Mouse (Mus musculus) adrenal gland, postnatal 4 days (tissue): ENCODE measurements around the gene Cd34. TPM values are rescaled to one million over a fixed set of nuclear protein-coding genes. Genes with fewer than 3 reads are reported as not detected.
A peak's percentile ranks its signal among the peaks of the same experiment; 100 is the strongest.

Experiments
- DNase-seq, 2 experiments: peaks; one replicate each; pipeline ENCODE4 v3.0.0; 2021 to 2022; ENCODE audit warnings: low spot score in 2 of 2, mixed read lengths in 2 of 2
- total RNA-seq, 2 experiments: library from RNA; stranded (reverse); gene quantifications; 2 replicates each; pipeline ENCODE4 v1.2.3; 2021

The Cd34 gene
- total RNA-seq, 2 experiments from 2014 or later: 99.5 to 102 TPM

GRCm38 (mm10) chr1:194962712-194963111, 24.1 kb downstream of the Cd34 start:
- no peak for DNase-seq

GRCm38 (mm10) chr1:194971980-194972379, 33.4 kb downstream of the Cd34 start:
- DNase-seq: no peak

- DNase-seq: peak; percentile 83 to 84
These were observed 37.5 kb downstream of the Cd34 start for GRCm38 (mm10) chr1:194976164-194976516.

- DNase-seq: peak; percentile 38 to 51
These were observed 38.1 kb downstream of the Cd34 start for GRCm38 (mm10) chr1:194976517-194977370.

- no peak for DNase-seq
These were observed 38.7 kb downstream of the Cd34 start for GRCm38 (mm10) chr1:194977371-194977761.

GRCm38 (mm10) chr1:194977946-194978720, 39.5 kb downstream of the Cd34 start:
- DNase-seq: peak in 1 of 2 experiments; percentile 9

GRCm38 (mm10) chr1:194980826-194981435, 42.3 kb downstream of the Cd34 start:
- no peak for DNase-seq

- DNase-seq: no peak
These were observed 44.5 kb downstream of the Cd34 start for GRCm38 (mm10) chr1:194982931-194983690.

- DNase-seq: no peak
These were observed 46.3 kb downstream of the Cd34 start for GRCm38 (mm10) chr1:194984914-194985313.

GRCm38 (mm10) chr1:194985442-194986210, 47.0 kb downstream of the Cd34 start:
- DNase-seq: no peak

- DNase-seq: no peak
These were observed 50.4 kb downstream of the Cd34 start for GRCm38 (mm10) chr1:194989024-194989423.

GRCm38 (mm10) chr1:194990976-194991375, 52.4 kb downstream of the Cd34 start:
- DNase-seq: no peak

GRCm38 (mm10) chr1:194991654-194992053, 53.0 kb downstream of the Cd34 start:
- no peak for DNase-seq

GRCm38 (mm10) chr1:194992589-194993317, 54.1 kb downstream of the Cd34 start:
- DNase-seq: no peak

- DNase-seq: no peak
These were observed 54.9 kb downstream of the Cd34 start for GRCm38 (mm10) chr1:194993409-194993988.

- DNase-seq: no peak
These were observed 55.6 kb downstream of the Cd34 start for GRCm38 (mm10) chr1:194994262-194994661.

- DNase-seq: no peak
These were observed 56.6 kb downstream of the Cd34 start for GRCm38 (mm10) chr1:194995196-194995595.

GRCm38 (mm10) chr1:194998396-194998795, 59.8 kb downstream of the Cd34 start:
- DNase-seq: no peak

- no peak for DNase-seq
These were observed 64.7 kb downstream of the Cd34 start for GRCm38 (mm10) chr1:195003328-195003727.
